Mouse (Mus musculus): ENCODE measurements at regions not wholly inside any gene's neighbourhood (a gene's known extent, or its start where the extent isn't known, plus 50 kb on each side); places are given as distances from the start of the nearest gene placed in this dataset.

- TF ChIP-seq CTCF (IDR thresholded peaks at IDR 0.05) (no peak), EP300 (IDR thresholded peaks at IDR 0.05) (no peak)
These were observed 65.3 kb upstream of the Gsc start for GRCm38 (mm10) chr12:104538436-104538835.

Measured in lung, postnatal 0 days (tissue).